Mouse (Mus musculus): ENCODE results near the gene Bcat2. TPM values are rescaled to one million over a fixed set of nuclear protein-coding genes. Genes with fewer than 3 reads are reported as not detected.

Bcat2 gene
- polyA plus RNA-seq (2015; fragmentation: Nextera tagmentation; extraction: Ambion mirVana) = 23.6 and 25.0 TPM in 2 replicates

GRCm38 (mm10) chr7:45570103-45570741 is at the start of gene Bcat2:
Bcat2 (plus strand) TSS chr7:45570153.
- Histone ChIP-seq H3K36me3 (ENCODE audit: control insufficient read depth, insufficient read depth, low read length) (no peaks in the 10 kb centered on the region), H3K4me3 (ENCODE audit: low read depth, low read length) (peak within 1 kb of the TSS; percentile 78), H3K27ac (ENCODE audit: low read length) (peak within 1 kb of the TSS; percentile 88), H3K27me3 (ENCODE audit: control insufficient read depth, insufficient read depth, low read depth, low read length) (no peaks in the 10 kb centered on the region), H3K4me1 (ENCODE audit: control insufficient read depth, insufficient read depth, low read length) (peaks cover 22% of the 10 kb centered on the region), H3K9ac (ENCODE audit: low read depth, low read length) (peak within 1 kb of the TSS; percentile 93), H3K4me2 (ENCODE audit: low read length) (peak within 1 kb of the TSS; percentile 76), H3K9me3 (replicated peaks; ENCODE audit: control insufficient read depth, low read length, poor library complexity, severe bottlenecking) (no peaks in the 10 kb centered on the region)
- under 1% methylated on average over 35 of the region's 42 CpGs for WGBS
- ATAC-seq = peak; percentile 78

GRCm38 (mm10) chr7:45520605-45521004 is 49.3 kb upstream of the Bcat2 start:
- peaks cover 13% of the 10 kb centered on the region for H3K4me1 ChIP-seq (ENCODE audit: control insufficient read depth, insufficient read depth, low read length)
- H3K9ac ChIP-seq (ENCODE audit: low read depth, low read length) = no peak overlapping the region
- no peak overlapping the region for H3K4me2 ChIP-seq (ENCODE audit: low read length)
- no peaks in the 10 kb centered on the region for H3K9me3 ChIP-seq (replicated peaks; ENCODE audit: control insufficient read depth, low read length, poor library complexity, severe bottlenecking)
- no peak overlapping the region for H3K4me3 ChIP-seq (ENCODE audit: low read depth, low read length)
- no peaks in the 10 kb centered on the region for H3K27me3 ChIP-seq (ENCODE audit: control insufficient read depth, insufficient read depth, low read depth, low read length)
- ATAC-seq = no peak
- no peaks in the 10 kb centered on the region for H3K36me3 ChIP-seq (ENCODE audit: control insufficient read depth, insufficient read depth, low read length)
- 95% methylated on average over 7 of the region's 7 CpGs for WGBS
- no peak overlapping the region for H3K27ac ChIP-seq (ENCODE audit: low read length)

- Histone ChIP-seq H3K9me3 (replicated peaks; ENCODE audit: control insufficient read depth, low read length, poor library complexity, severe bottlenecking) (no peaks in the 10 kb centered on the region), H3K4me2 (ENCODE audit: low read length) (peak overlapping the region; percentile 53), H3K36me3 (ENCODE audit: control insufficient read depth, insufficient read depth, low read length) (no peaks in the 10 kb centered on the region), H3K4me3 (ENCODE audit: low read depth, low read length) (peak overlapping the region; percentile 44), H3K4me1 (ENCODE audit: control insufficient read depth, insufficient read depth, low read length) (peaks cover 13% of the 10 kb centered on the region), H3K27me3 (ENCODE audit: control insufficient read depth, insufficient read depth, low read depth, low read length) (no peaks in the 10 kb centered on the region), H3K27ac (ENCODE audit: low read length) (peak overlapping the region; percentile 82), H3K9ac (ENCODE audit: low read depth, low read length) (peak overlapping the region; percentile 63)
- ATAC-seq = peak; percentile 73
- WGBS = under 1% methylated on average over 28 of the region's 28 CpGs
These were observed 48.2 kb upstream of the Bcat2 start for GRCm38 (mm10) chr7:45521728-45522184.

GRCm38 (mm10) chr7:45522194-45522752 is 47.7 kb upstream of the Bcat2 start:
- no peaks in the 10 kb centered on the region for H3K36me3 ChIP-seq (ENCODE audit: control insufficient read depth, insufficient read depth, low read length)
- peak overlapping the region; percentile 63; the same call in 1 of the 2 replicates for H3K9ac ChIP-seq (ENCODE audit: low read depth, low read length)
- H3K4me1 ChIP-seq (ENCODE audit: control insufficient read depth, insufficient read depth, low read length) = peaks cover 13% of the 10 kb centered on the region
- no peak overlapping the region for H3K27ac ChIP-seq (ENCODE audit: low read length)
- WGBS = 57% methylated on average over 16 of the region's 16 CpGs
- H3K4me3 ChIP-seq (ENCODE audit: low read depth, low read length) = peak overlapping the region; percentile 44
- peak overlapping the region; percentile 53 for H3K4me2 ChIP-seq (ENCODE audit: low read length)
- H3K27me3 ChIP-seq (ENCODE audit: control insufficient read depth, insufficient read depth, low read depth, low read length) = no peaks in the 10 kb centered on the region
- no peaks in the 10 kb centered on the region for H3K9me3 ChIP-seq (replicated peaks; ENCODE audit: control insufficient read depth, low read length, poor library complexity, severe bottlenecking)
- ATAC-seq = no peak; the same call in 1 of the 2 replicates

- Histone ChIP-seq H3K4me2 (ENCODE audit: low read length) (no peak overlapping the region), H3K36me3 (ENCODE audit: control insufficient read depth, insufficient read depth, low read length) (no peaks in the 10 kb centered on the region), H3K9me3 (replicated peaks; ENCODE audit: control insufficient read depth, low read length, poor library complexity, severe bottlenecking) (no peaks in the 10 kb centered on the region), H3K4me3 (ENCODE audit: low read depth, low read length) (no peak overlapping the region), H3K9ac (ENCODE audit: low read depth, low read length) (no peak overlapping the region; the same call in 1 of the 2 replicates), H3K27ac (ENCODE audit: low read length) (no peak overlapping the region), H3K4me1 (ENCODE audit: control insufficient read depth, insufficient read depth, low read length) (peaks cover 13% of the 10 kb centered on the region), H3K27me3 (ENCODE audit: control insufficient read depth, insufficient read depth, low read depth, low read length) (no peaks in the 10 kb centered on the region)
- WGBS = 74% methylated on average over 18 of the region's 18 CpGs
- no peak for ATAC-seq
These were observed 46.8 kb upstream of the Bcat2 start for GRCm38 (mm10) chr7:45522957-45523676.

- Histone ChIP-seq H3K4me3 (ENCODE audit: low read depth, low read length) (no peak overlapping the region), H3K4me1 (ENCODE audit: control insufficient read depth, insufficient read depth, low read length) (peaks cover 13% of the 10 kb centered on the region), H3K9me3 (replicated peaks; ENCODE audit: control insufficient read depth, low read length, poor library complexity, severe bottlenecking) (no peaks in the 10 kb centered on the region), H3K27me3 (ENCODE audit: control insufficient read depth, insufficient read depth, low read depth, low read length) (no peaks in the 10 kb centered on the region), H3K36me3 (ENCODE audit: control insufficient read depth, insufficient read depth, low read length) (no peaks in the 10 kb centered on the region), H3K27ac (ENCODE audit: low read length) (no peak overlapping the region), H3K4me2 (ENCODE audit: low read length) (no peak overlapping the region), H3K9ac (ENCODE audit: low read depth, low read length) (no peak overlapping the region; the same call in 1 of the 2 replicates)
- 89% methylated on average over 12 of the region's 13 CpGs for whole genome bisulfite sequencing
- ATAC-seq = no peak
These were observed 46.2 kb upstream of the Bcat2 start for GRCm38 (mm10) chr7:45523678-45524170.

GRCm38 (mm10) chr7:45524841-45525621 is 44.9 kb upstream of the Bcat2 start:
- Histone ChIP-seq H3K27ac (ENCODE audit: low read length) (peak overlapping the region; percentile 66), H3K27me3 (ENCODE audit: control insufficient read depth, insufficient read depth, low read depth, low read length) (no peaks in the 10 kb centered on the region), H3K4me2 (ENCODE audit: low read length) (peak overlapping the region; percentile 84), H3K4me1 (ENCODE audit: control insufficient read depth, insufficient read depth, low read length) (peaks cover 13% of the 10 kb centered on the region), H3K9ac (ENCODE audit: low read depth, low read length) (peak overlapping the region; percentile 78), H3K9me3 (replicated peaks; ENCODE audit: control insufficient read depth, low read length, poor library complexity, severe bottlenecking) (no peaks in the 10 kb centered on the region), H3K36me3 (ENCODE audit: control insufficient read depth, insufficient read depth, low read length) (no peaks in the 10 kb centered on the region), H3K4me3 (ENCODE audit: low read depth, low read length) (peak overlapping the region; percentile 66)
- ATAC-seq = peak; percentile 7; the same call in 1 of the 2 replicates
- WGBS = 29% methylated on average over 12 of the region's 12 CpGs

GRCm38 (mm10) chr7:45525809-45526473 is 44.0 kb upstream of the Bcat2 start, which contains the start of the genes Ppp1r15a and Plekha4:
Ppp1r15a (minus strand) TSS chr7:45526268.
Plekha4 (plus strand) TSS chr7:45526330.
- peaks cover 13% of the 10 kb centered on the region for H3K4me1 ChIP-seq (ENCODE audit: control insufficient read depth, insufficient read depth, low read length)
- H3K4me3 ChIP-seq (ENCODE audit: low read depth, low read length) = peak within 1 kb of the TSS; percentile 66
- WGBS = under 1% methylated on average over 54 of the region's 54 CpGs
- H3K27ac ChIP-seq (ENCODE audit: low read length) = peak within 1 kb of the TSS; percentile 66
- no peaks in the 10 kb centered on the region for H3K36me3 ChIP-seq (ENCODE audit: control insufficient read depth, insufficient read depth, low read length)
- H3K27me3 ChIP-seq (ENCODE audit: control insufficient read depth, insufficient read depth, low read depth, low read length) = 0 out of 2 replicates have a peak, but pooled peaks cover 2% of the 10 kb centered on the region
- peak; percentile 67 for ATAC-seq
- H3K4me2 ChIP-seq (ENCODE audit: low read length) = peak within 1 kb of the TSS; percentile 84
- H3K9me3 ChIP-seq (replicated peaks; ENCODE audit: control insufficient read depth, low read length, poor library complexity, severe bottlenecking) = no peaks in the 10 kb centered on the region
- peak within 1 kb of the TSS; percentile 78 for H3K9ac ChIP-seq (ENCODE audit: low read depth, low read length)
